Mouse (Mus musculus): ENCODE results near the gene Ddx39.

- TF ChIP-seq CTCF (IDR thresholded peaks at IDR 0.05; ENCODE audit: low read depth) (peak; percentile 62), EP300 (IDR thresholded peaks at IDR 0.05; ENCODE audit: low read depth) (no peak)
These were observed 41.3 kb downstream of the Ddx39 start for GRCm38 (mm10) chr8:83756273-83756672.
